Mouse (Mus musculus) G1E (cell line): ENCODE measurements around the gene Actg1. TPM values are rescaled to one million over a fixed set of nuclear protein-coding genes. Genes with fewer than 3 reads are reported as not detected.

ENCODE experiments used
- ATAC-seq: 2 replicates; pipeline ENCODE4 v1.8.0; 2016; ENCODE audit warnings: mild to moderate bottlenecking; ENCODE audit not compliant: insufficient number of reproducible peaks, poor library complexity, low FRiP score, severe bottlenecking; ENCODE audit errors: extremely low read depth
- DNase-seq: peaks from one replicate; pipeline ENCODE4 v3.0.0; 2012; ENCODE audit warnings: low spot score
- H3K27me3 ChIP-seq: 2 replicates; pipeline ENCODE4 v1.6.1; 2012; ENCODE audit warnings: mild to moderate bottlenecking, low read length, inconsistent platforms; ENCODE audit not compliant: insufficient read depth
- H3K36me3 ChIP-seq: replicated peaks from 2 replicates; pipeline ENCODE3; 2012; ENCODE audit warnings: mild to moderate bottlenecking, inconsistent platforms
- H3K4me1 ChIP-seq: 2 replicates; pipeline ENCODE4 v1.6.1; 2012; ENCODE audit warnings: low read depth, low read length, inconsistent platforms, mixed read lengths; ENCODE audit not compliant: insufficient read depth
- H3K4me3 ChIP-seq: 2 replicates; pipeline ENCODE4 v1.5.1; 2012; ENCODE audit warnings: low read depth, mild to moderate bottlenecking, inconsistent platforms, low read length, moderate library complexity, mixed read lengths
- H3K9me3 ChIP-seq: replicated peaks from 2 replicates; pipeline ENCODE4 v1.6.1; 2012; ENCODE audit warnings: inconsistent platforms
- CTCF ChIP-seq: IDR thresholded peaks from 2 replicates; pipeline ENCODE4 v1.5.1; 2012; ENCODE audit warnings: low read depth, low read length, inconsistent platforms, mixed read lengths
- GATA1 ChIP-seq: IDR thresholded peaks from 2 replicates; pipeline ENCODE4 v1.6.1; 2012; ENCODE audit warnings: borderline replicate concordance, low read length, inconsistent platforms, mixed read lengths
- GATA2 ChIP-seq: IDR thresholded peaks from 2 replicates; pipeline ENCODE4 v1.6.1; 2012; ENCODE audit warnings: low read depth, low read length, inconsistent platforms, borderline replicate concordance
- POLR2AphosphoS5 ChIP-seq: IDR thresholded peaks from 2 replicates; pipeline ENCODE4 v1.6.1; 2012; ENCODE audit warnings: low read depth, low read length, inconsistent platforms; ENCODE audit not compliant: insufficient replicate concordance
- TAL1 ChIP-seq: conservative IDR thresholded peaks from 2 replicates; pipeline ENCODE4 v1.6.1; 2012; ENCODE audit warnings: low read depth, low read length, inconsistent platforms, mixed read lengths
- polyA plus RNA-seq: library from polyadenylated mRNA; stranded (reverse); fragments of >175 nt; gene quantifications from 2 replicates; pipeline ENCODE4 v1.2.3, GENCODE M21; 2012
- total RNA-seq, 2 experiments: library from RNA; stranded (forward) in 1 of 2; stranded (reverse) in 1 of 2; fragments of 200-1000 nt in 1 of 2; fragments of >200 nt in 1 of 2; fragmentation: Nextera tagmentation in 1 of 2; gene quantifications; 2 replicates each; pipeline ENCODE4 v1.2.3; 2014 to 2017

Gene Actg1
- total and polyA plus RNA-seq, 3 experiments, result 112 to 179 (median 155) TPM

GRCm38 (mm10) chr11:120317456-120317855, 30.9 kb downstream of the Actg1 start:
- TF ChIP-seq GATA2 (no peak), TAL1 (no peak), GATA1 (no peak), POLR2AphosphoS5 (no peak), CTCF (no peak)
- Histone ChIP-seq H3K9me3 (peaks cover 2% of the 10 kb centered on the region), H3K27me3 (peaks cover 6% of the 10 kb centered on the region), H3K4me1 (peaks cover 28% of the 10 kb centered on the region), H3K36me3 (no peaks in the 10 kb centered on the region), H3K4me3 (no peak overlapping the region)
- DNase-seq (no peak), ATAC-seq (no peak)

- Histone ChIP-seq H3K4me3 (peak overlapping the region; percentile 70), H3K4me1 (peaks cover 31% of the 10 kb centered on the region), H3K27me3 (peaks cover 12% of the 10 kb centered on the region), H3K36me3 (no peaks in the 10 kb centered on the region), H3K9me3 (peaks cover 2% of the 10 kb centered on the region)
- DNase-seq (peak; percentile 24), ATAC-seq (no peak)
- TF ChIP-seq POLR2AphosphoS5 (no peak), CTCF (no peak), TAL1 (no peak), GATA1 (no peak), GATA2 (no peak)
These were observed 31.6 kb downstream of the Actg1 start for GRCm38 (mm10) chr11:120316690-120317254.

GRCm38 (mm10) chr11:120315832-120316689, 32.3 kb downstream of the Actg1 start:
- ATAC-seq (peak; percentile 97), DNase-seq (peak; percentile 98)
- TF ChIP-seq CTCF (no peak), TAL1 (no peak; the same call in 1 of the 2 replicates), POLR2AphosphoS5 (peak; percentile 75; the same call in 1 of the 2 replicates)
- Histone ChIP-seq H3K9me3 (peaks cover 2% of the 10 kb centered on the region), H3K27me3 (peaks cover 12% of the 10 kb centered on the region), H3K36me3 (no peaks in the 10 kb centered on the region), H3K4me1 (peaks cover 38% of the 10 kb centered on the region), H3K4me3 (peak overlapping the region; percentile 70)

DNA sequence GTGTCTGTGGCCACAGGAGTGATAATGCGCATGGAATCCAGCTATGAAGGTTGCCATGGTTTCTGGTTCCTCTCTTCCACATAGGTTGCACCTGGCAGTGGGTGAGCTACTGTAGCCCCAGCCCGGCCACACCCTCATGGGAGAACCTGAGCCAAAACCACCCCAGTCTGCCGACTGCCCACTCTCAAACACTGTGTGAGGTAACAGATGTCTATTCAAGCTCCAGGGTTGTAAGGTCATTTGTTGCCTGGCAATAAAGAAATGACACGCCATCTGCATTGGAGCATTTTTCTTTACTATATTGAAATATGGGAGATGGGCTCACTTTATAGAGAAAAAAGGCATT, 33.0 kb downstream of the Actg1 start:
- no peaks in the 10 kb centered on the region for H3K36me3 ChIP-seq

DNA sequence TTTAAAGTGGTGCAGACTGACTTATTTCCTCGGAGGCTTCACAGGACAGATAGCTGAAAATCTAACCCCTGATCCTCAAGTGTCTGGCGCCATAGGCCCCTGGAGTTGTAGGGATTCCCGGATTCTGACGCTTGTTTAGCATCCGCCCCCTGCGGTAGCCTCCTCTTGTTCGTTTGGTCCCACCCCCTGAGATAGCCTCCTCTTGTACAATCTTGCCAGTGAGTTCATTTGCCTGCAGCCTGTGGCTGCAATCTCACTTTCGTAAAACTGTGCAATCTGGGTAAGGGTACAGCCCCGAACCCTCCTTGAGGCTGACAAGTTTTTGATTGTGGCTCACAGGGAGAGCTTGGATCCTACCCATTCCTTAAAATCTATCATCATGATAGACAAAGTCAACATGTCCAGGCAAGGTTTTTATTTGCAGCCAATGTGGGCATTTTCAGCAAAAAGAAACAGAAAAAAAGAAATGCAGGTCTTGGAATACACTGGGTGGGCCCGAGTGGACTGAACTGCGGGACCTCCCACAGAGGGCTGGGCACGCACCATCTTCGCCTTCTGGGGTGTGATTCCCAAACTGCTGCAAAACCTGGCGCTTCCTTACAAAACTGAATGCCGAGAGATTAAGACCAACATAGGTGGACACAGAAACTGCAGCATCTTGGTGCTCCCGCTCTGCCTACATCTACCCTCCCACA, 33.5 kb downstream of the Actg1 start:
- H3K4me3 ChIP-seq, result peak overlapping the region; percentile 70; the same call in 1 of the 2 replicates
- H3K27me3 ChIP-seq, result peaks cover 16% of the 10 kb centered on the region
- peaks cover 48% of the 10 kb centered on the region for H3K4me1 ChIP-seq
- DNase-seq, result no peak
- TF ChIP-seq TAL1, result no peak
- no peak for TF ChIP-seq GATA2
- no peak for TF ChIP-seq GATA1
- no peaks in the 10 kb centered on the region for H3K9me3 ChIP-seq
- no peak for ATAC-seq
- H3K36me3 ChIP-seq, result no peaks in the 10 kb centered on the region

More for the DNA sequence above, 33.0 kb downstream of the Actg1 start:
- DNase-seq, result no peak
- peak overlapping the region; percentile 70; the same call in 1 of the 2 replicates for H3K4me3 ChIP-seq
- ATAC-seq, result no peak
- H3K27me3 ChIP-seq, result peaks cover 16% of the 10 kb centered on the region
- H3K4me1 ChIP-seq, result peaks cover 45% of the 10 kb centered on the region
- no peak for TF ChIP-seq TAL1
- TF ChIP-seq CTCF, result no peak
- no peak for TF ChIP-seq POLR2AphosphoS5
- TF ChIP-seq GATA1, result no peak
- no peak for TF ChIP-seq GATA2
- no peaks in the 10 kb centered on the region for H3K9me3 ChIP-seq

GRCm38 (mm10) chr11:120313906-120314685, 34.2 kb downstream of the Actg1 start:
- H3K4me3 ChIP-seq, result no peak overlapping the region
- no peak for DNase-seq

More at GRCm38 (mm10) chr11:120313906-120314685, 34.2 kb downstream of the Actg1 start:
- no peak for ATAC-seq
- Histone ChIP-seq H3K4me1 (peaks cover 48% of the 10 kb centered on the region), H3K9me3 (no peaks in the 10 kb centered on the region), H3K36me3 (no peaks in the 10 kb centered on the region), H3K27me3 (peaks cover 17% of the 10 kb centered on the region)
- TF ChIP-seq GATA2 (no peak), TAL1 (no peak), POLR2AphosphoS5 (no peak), GATA1 (no peak), CTCF (no peak)
